Mouse (Mus musculus) mouse embryonic stem cell (cell line): ENCODE data around the gene Rtn2.

Source experiments
- in situ Hi-C, 2 experiments: fragments of 300-500 bp; cut with MboI; formaldehyde crosslinking; loops; 1 replicate in 1 of 2; 3 replicates in 1 of 2; pipeline ENCODE4 v1.14.3; 2019 to 2020; ENCODE audit warnings: low sequenced_read_pairs in 2 of 2, low pct_unique_long_range_greater_than_20kb in 1 of 2, mixed read lengths in 1 of 2; ENCODE audit not compliant: unreplicated experiment in 1 of 2

Rtn2 gene

GRCm38 (mm10) chr7:19308454-19309277 is 26.2 kb downstream of the Rtn2 start:
- in situ Hi-C loops = no loop called here

- in situ Hi-C loops = no loop called here
Observed at GRCm38 (mm10) chr7:19309278-19309883, 27.0 kb downstream of the Rtn2 start.

DNA sequence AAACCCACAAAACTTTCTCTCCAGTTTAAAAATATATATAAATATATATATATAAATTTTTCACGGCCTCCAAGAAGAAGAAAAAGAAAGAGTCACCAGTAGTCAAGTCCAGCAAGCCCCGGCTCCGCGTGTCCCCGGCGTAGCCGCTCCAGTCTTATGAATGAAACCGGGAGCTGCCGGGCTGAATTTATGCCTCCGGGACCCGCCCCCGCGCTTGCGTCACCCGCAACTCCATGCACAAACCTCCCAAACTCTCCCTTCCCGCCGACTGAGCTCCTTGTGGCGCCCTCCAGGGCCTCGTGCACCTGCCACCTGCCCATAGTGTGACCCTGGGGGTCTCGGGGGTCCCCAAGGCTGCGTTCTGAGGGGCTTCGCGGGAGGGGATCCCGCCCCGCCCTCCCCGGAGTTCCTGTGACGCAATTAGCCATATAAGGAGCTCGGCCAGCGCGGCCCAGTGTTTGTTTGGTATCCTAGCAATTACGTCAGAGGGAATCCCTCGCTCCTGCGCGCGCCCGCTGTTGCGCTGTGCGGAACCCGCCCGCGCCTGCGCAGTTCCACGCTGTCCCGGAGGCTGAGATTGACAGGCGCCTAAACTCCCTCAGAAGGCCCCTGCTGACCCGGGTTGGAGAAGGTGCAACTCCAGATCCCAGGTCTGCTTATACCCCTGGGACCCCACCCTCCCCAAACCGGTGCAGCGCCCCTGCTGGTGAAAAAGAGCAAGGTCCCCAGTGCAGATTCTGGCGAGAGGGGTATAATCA is 27.6 kb downstream of the Rtn2 start, which contains the start of gene Fosb:
Gene Fosb, minus strand, starts transcription at position 168 of the 758 bp plus-strand sequence.
- in situ Hi-C loops = no loop called here

DNA sequence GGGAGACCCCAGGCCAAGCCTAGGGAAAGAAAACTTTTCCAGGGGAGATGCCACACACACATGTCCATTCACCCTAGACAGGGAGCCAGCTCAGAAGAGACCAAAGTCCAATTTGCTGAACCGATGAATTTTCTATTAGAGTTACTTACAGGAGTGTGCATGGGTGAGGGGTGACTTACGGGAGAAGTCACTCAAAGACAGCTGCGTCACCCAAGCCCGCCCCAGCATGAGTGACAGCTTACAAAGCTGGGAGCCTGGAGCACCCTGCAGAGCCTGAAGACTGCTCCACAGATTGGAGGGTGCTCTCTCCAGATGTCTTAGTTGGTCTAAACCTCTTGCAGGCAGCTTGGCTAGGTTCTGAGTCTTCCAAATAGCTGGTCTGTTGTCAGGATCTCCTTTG is 29.6 kb downstream of the Rtn2 start:
- in situ Hi-C loops = no loop called here

DNA sequence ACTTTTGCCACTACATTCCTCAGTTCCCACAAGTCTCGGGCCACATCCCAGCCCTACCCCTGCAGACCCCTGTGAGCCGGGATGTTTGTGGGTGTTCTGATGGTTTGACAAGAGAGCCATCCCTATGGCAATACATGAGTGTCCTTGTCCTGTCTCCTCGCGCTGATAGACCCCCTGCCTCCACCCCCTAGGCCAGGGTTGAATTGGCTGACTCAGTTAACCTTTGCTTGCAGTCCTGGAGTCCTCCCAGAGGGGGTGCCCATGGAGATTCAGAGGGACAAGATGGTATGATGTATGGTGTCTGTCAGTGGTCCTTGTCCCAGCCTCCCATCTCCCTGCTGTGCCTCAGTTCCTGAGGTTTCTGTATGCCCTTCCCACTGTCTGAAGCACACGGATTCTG is 31.6 kb downstream of the Rtn2 start:
- in situ Hi-C loops = no loop called here

- in situ Hi-C loops = no loop called here
Observed at GRCm38 (mm10) chr7:19316451-19317161, 34.2 kb downstream of the Rtn2 start.

GRCm38 (mm10) chr7:19318201-19318600 is 35.8 kb downstream of the Rtn2 start:
- in situ Hi-C loops = no loop called here

GRCm38 (mm10) chr7:19318676-19319075 is 36.3 kb downstream of the Rtn2 start:
- in situ Hi-C loops = no loop called here

- in situ Hi-C loops = no loop called here
Observed at GRCm38 (mm10) chr7:19319458-19319857, 37.0 kb downstream of the Rtn2 start.

DNA sequence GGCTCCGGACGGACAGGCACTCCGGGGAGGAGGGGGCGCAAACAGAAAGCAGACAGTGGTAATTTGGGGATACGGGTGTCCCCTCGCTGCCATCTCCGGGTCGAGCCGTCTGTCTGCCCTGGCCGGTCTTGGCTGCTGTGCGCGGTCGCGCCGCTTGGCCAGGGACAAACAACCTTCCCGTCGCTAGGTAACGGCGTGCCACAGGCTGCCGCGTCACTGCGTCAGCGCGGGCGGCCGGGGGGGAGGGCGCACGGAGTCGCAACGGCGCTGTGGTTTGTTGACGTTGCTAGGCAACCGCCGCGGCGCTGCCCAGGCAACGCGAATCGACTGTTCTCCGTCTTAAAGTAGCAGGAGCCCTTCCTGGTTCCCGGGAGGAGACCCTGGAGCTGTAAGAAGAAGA is 37.5 kb downstream of the Rtn2 start:
- in situ Hi-C loops = no loop called here

DNA sequence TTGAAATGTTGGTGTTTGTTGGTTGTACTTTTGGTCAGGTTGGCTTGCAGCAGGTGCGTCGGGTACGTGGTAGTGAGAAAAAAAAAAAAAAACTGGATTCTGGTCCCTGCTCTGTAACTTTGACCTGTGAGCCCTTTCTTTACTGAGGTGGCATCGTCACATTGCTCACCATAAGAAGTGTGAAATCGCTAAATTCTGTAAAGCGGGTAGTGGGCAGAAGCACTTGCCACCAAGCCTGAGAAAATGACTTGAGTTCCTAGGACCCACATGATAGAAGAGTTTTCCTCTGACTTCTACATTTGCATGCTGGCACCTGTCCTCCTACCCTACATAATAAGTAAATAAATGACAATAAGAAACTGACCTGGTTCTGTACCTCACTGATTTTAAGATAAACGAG is 38.2 kb downstream of the Rtn2 start:
- in situ Hi-C loops = no loop called here

DNA sequence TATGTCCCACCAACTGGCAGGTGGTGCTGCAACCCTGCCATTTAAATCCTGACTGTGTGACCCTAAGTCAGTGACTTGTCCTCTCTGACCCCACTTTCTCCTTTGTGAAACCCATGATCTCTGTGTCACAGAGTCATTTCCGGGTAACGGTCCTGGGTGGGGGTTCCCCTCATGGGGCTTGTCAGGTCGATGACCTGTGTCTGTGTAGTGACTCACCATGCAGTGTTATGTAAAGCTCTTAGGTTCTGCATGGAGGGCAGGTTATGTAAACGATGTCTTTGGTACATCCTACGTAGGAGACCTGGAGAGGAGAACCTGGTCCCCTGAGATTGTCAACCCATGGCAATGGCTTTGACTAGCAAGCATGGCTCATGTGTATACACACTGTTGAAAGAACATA is 39.0 kb downstream of the Rtn2 start:
- in situ Hi-C loops = no loop called here

- in situ Hi-C loops = no loop called here
Observed at GRCm38 (mm10) chr7:19322489-19322888, 40.1 kb downstream of the Rtn2 start.

DNA sequence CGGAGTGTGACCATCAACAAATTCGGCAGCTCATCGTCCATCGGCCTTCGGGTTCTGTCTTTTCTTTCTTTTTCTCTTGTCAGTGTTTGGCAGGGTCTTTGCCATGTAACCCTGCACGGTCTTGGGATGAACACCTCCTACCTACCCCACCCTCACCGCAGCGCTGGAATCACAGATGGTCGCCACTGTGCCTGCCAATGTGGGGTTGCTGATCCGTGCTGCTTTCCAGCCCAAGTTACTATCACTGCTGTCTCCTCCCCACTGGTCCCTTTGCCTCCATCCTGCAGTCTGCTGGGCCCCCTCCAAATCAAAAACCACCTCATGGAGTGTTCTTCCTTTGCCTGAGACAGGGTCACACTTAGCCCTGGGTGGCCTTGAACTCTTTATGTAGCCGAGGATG is 41.8 kb downstream of the Rtn2 start:
- in situ Hi-C loops = no loop called here

GRCm38 (mm10) chr7:19325262-19326199 is 43.1 kb downstream of the Rtn2 start:
- in situ Hi-C loops = no loop called here

DNA sequence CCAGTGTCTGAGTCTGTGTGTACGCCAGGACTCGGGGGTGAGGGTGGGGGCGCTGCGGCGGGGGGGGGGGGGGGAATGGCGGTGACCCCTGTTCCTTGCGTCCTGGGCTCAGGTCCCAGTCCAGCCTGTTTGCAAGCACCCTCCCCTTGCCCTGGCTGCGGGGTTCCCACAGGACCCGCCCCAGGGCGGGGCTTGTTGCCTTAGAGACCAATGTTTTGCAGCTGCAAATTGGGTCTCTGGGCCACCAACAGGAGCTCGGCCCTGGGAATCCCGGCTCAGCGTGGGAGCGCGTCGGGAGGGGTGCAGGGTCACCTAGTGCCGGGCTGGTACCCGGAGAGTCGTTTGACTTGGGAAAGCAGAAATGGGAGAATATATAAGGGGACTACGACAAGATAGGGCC is 43.9 kb downstream of the Rtn2 start:
- in situ Hi-C loops = no loop called here

- in situ Hi-C loops = no loop called here
Observed at GRCm38 (mm10) chr7:19327128-19327527, 44.7 kb downstream of the Rtn2 start.

GRCm38 (mm10) chr7:19327782-19328181 is 45.4 kb downstream of the Rtn2 start:
- in situ Hi-C loops = no loop called here
